16 mouse cellular contexts compared by ENCODE assay signal in genomic region chr17:30136684-30137083, GRCm38 (mm10).
DNase-seq lines count a peak whose midpoint lies in the region; ATAC-seq and TF ChIP-seq lines count a peak whose summit lies in the region.
"Had no signal": no experiment of that assay in that cellular context is flagged by ENCODE, and none has a peak within 500 bp of the region (broad histone marks: within the 10 kb centered on the region; RNA-seq: fewer than 3 reads in every experiment).

No protein-coding gene starts in this region.

- TF ChIP-seq EP300 in liver, postnatal 0 days (IDR thresholded peaks at IDR 0.05; ENCODE audit: low read depth), result no peak
- no peak for TF ChIP-seq EP300 in stomach, postnatal 0 days (optimal IDR thresholded peaks at IDR 0.05)

- H3K4me3 ChIP-seq in liver, adult 2 months (ENCODE audit: insufficient read depth, low read depth, low read length), result peak overlapping the region; percentile 40; the same call in 1 of the 2 replicates
- H3K4me3 ChIP-seq in kidney, embryonic 16.5 days (ENCODE audit: low read length), result no peak overlapping the region
- no peak overlapping the region for H3K4me3 ChIP-seq in liver, postnatal 0 days (ENCODE audit: low read depth, low read length)
- no peak overlapping the region for H3K4me3 ChIP-seq in stomach, postnatal 0 days (ENCODE audit: low read depth, low read length)
- H3K4me3 ChIP-seq in layer of hippocampus, adult 2 months, result no peak overlapping the region
- H3K4me3 ChIP-seq: embryonic facial prominence, embryonic 13.5 days; forebrain, embryonic 10.5 days had no signal

- H3K9me3 ChIP-seq in kidney, embryonic 16.5 days (ENCODE audit: low read length), result no peaks in the 10 kb centered on the region
- no peaks in the 10 kb centered on the region for H3K9me3 ChIP-seq in liver, postnatal 0 days (ENCODE audit: low read length)
- no peaks in the 10 kb centered on the region for H3K9me3 ChIP-seq in stomach, postnatal 0 days (ENCODE audit: control insufficient read depth, low read length)
- H3K9me3 ChIP-seq: embryonic facial prominence, embryonic 13.5 days; forebrain, embryonic 10.5 days had no signal

- peak overlapping the region; percentile 57 for H3K9ac ChIP-seq in liver, adult 2 months (ENCODE audit: low read depth, low read length)
- H3K9ac ChIP-seq in kidney, embryonic 16.5 days (replicated peaks; ENCODE audit: low read length), result no peak overlapping the region
- H3K9ac ChIP-seq in liver, postnatal 0 days (replicated peaks), result no peak overlapping the region
- H3K9ac ChIP-seq in stomach, postnatal 0 days (ENCODE audit: low read length), result no peak overlapping the region
- H3K9ac ChIP-seq: embryonic facial prominence, embryonic 13.5 days had no signal

- no peaks in the 10 kb centered on the region for H3K27me3 ChIP-seq in liver, adult 2 months (ENCODE audit: control insufficient read depth, insufficient read depth, low read length)
- H3K27me3 ChIP-seq in kidney, embryonic 16.5 days (ENCODE audit: insufficient read depth, low read length), result no peaks in the 10 kb centered on the region
- H3K27me3 ChIP-seq in liver, postnatal 0 days (ENCODE audit: insufficient read depth, low read length), result no peaks in the 10 kb centered on the region
- no peaks in the 10 kb centered on the region for H3K27me3 ChIP-seq in stomach, postnatal 0 days (ENCODE audit: control insufficient read depth, insufficient read depth, low read length)
- H3K27me3 ChIP-seq: embryonic facial prominence, embryonic 13.5 days had no signal

- TF ChIP-seq POLR2A in liver, adult 2 months (IDR thresholded peaks at IDR 0.05; ENCODE audit: extremely low read depth, insufficient read depth, low read length), result no peak

- DNase-seq in liver, adult 2 months (ENCODE audit: extremely low read depth, low read depth, low spot score), result peak; percentile 96
- DNase-seq in liver, result no peak
- no peak for DNase-seq in liver, postnatal 0 days
- DNase-seq in stomach, postnatal 0 days (ENCODE audit: low spot score), result no peak
- no peak for DNase-seq in urinary bladder, adult 2 months (ENCODE audit: low spot score)
- no peak for DNase-seq in layer of hippocampus, adult 2 months (ENCODE audit: low spot score in 2 of 2)
- DNase-seq: adrenal gland, postnatal 36 days; heart, adult 18-20 months; heart, postnatal 36 days; thymus, adult 18-20 months had no signal

- H3K79me2 ChIP-seq in liver, adult 2 months (ENCODE audit: control insufficient read depth, insufficient read depth, low read length), result peaks cover 14% of the 10 kb centered on the region; the same call in 1 of the 2 replicates

- peak overlapping the region; percentile 96 for H3K27ac ChIP-seq in liver, adult 2 months (replicated peaks; ENCODE audit: insufficient read depth, low read depth, low read length)
- H3K27ac ChIP-seq in kidney, embryonic 16.5 days (ENCODE audit: low read length), result no peak overlapping the region
- 0 out of 2 replicates have a peak overlapping the region, but pooled peaks have one; percentile 44 for H3K27ac ChIP-seq in liver, postnatal 0 days (ENCODE audit: low read depth)
- H3K27ac ChIP-seq in stomach, postnatal 0 days (replicated peaks), result no peak overlapping the region
- no peak overlapping the region for H3K27ac ChIP-seq in layer of hippocampus, adult 2 months
- H3K27ac ChIP-seq: embryonic facial prominence, embryonic 13.5 days; forebrain, embryonic 10.5 days had no signal

- peaks cover 37% of the 10 kb centered on the region for H3K4me1 ChIP-seq in liver, adult 2 months (ENCODE audit: control insufficient read depth, insufficient read depth, low read length)
- H3K4me1 ChIP-seq in kidney, embryonic 16.5 days (ENCODE audit: insufficient read depth, low read length), result peaks cover 41% of the 10 kb centered on the region
- peaks cover 9% of the 10 kb centered on the region for H3K4me1 ChIP-seq in liver, postnatal 0 days (ENCODE audit: insufficient read depth)
- H3K4me1 ChIP-seq in stomach, postnatal 0 days (replicated peaks; ENCODE audit: control insufficient read depth, insufficient read depth), result no peaks in the 10 kb centered on the region

- WGBS in liver, adult 2 months, result 9% methylated on average over 5 of the region's 5 CpGs
- 82% methylated on average over 5 of the region's 5 CpGs for WGBS in kidney, embryonic 16.5 days
- WGBS in liver, postnatal 0 days (ENCODE audit: insufficient replicate concordance), result 48% methylated on average over 5 of the region's 5 CpGs
- WGBS in stomach, postnatal 0 days, result 60% methylated on average over 5 of the region's 5 CpGs

- 0 out of 2 replicates have a peak, but pooled peaks have one; percentile 23 for ATAC-seq in kidney, embryonic 16.5 days (ENCODE audit: low FRiP score, low TSS enrichment)
- ATAC-seq in liver, postnatal 0 days, result peak; percentile 73
- ATAC-seq in stomach, postnatal 0 days (ENCODE audit: low FRiP score, low TSS enrichment), result peak; percentile 58; the same call in 1 of the 2 replicates
- ATAC-seq: CD4-positive, CD25-positive, alpha-beta regulatory T cell, adult 4 months; inflammation-experienced regulatory T-cells, adult 6 months had no signal

- no peak overlapping the region for H3K4me2 ChIP-seq in kidney, embryonic 16.5 days (replicated peaks; ENCODE audit: low read depth, low read length)
- peak overlapping the region; percentile 15; the same call in 1 of the 2 replicates for H3K4me2 ChIP-seq in liver, postnatal 0 days (ENCODE audit: low read depth, low read length)
- H3K4me2 ChIP-seq in stomach, postnatal 0 days (replicated peaks; ENCODE audit: low read depth), result no peak overlapping the region
- H3K4me2 ChIP-seq: embryonic facial prominence, embryonic 13.5 days; midbrain, embryonic 11.5 days had no signal

- TF ChIP-seq CTCF in liver, adult 2 months (IDR thresholded peaks at IDR 0.05; ENCODE audit: low read depth, low read length), result no peak
- no peak for TF ChIP-seq CTCF in liver, postnatal 0 days (IDR thresholded peaks at IDR 0.05; ENCODE audit: low read depth)
- no peak for TF ChIP-seq CTCF in stomach, postnatal 0 days (IDR thresholded peaks at IDR 0.05; ENCODE audit: low read depth)
- no peak for TF ChIP-seq CTCF in layer of hippocampus, adult 2 months (conservative IDR thresholded peaks at IDR 0.05)

- H3K36me3 ChIP-seq in liver, adult 2 months (ENCODE audit: control insufficient read depth, insufficient read depth, low read length), result no peaks in the 10 kb centered on the region
- H3K36me3 ChIP-seq in kidney, embryonic 16.5 days (ENCODE audit: insufficient read depth, low read length), result 0 out of 2 replicates have a peak, but pooled peaks cover 12% of the 10 kb centered on the region
- peaks cover 7% of the 10 kb centered on the region; the same call in 1 of the 2 replicates for H3K36me3 ChIP-seq in liver, postnatal 0 days (replicated peaks; ENCODE audit: insufficient read depth, low read length)
- no peaks in the 10 kb centered on the region for H3K36me3 ChIP-seq in stomach, postnatal 0 days (ENCODE audit: control insufficient read depth, insufficient read depth, low read length)

Comparison
In these comparisons a context has a peak if more than half of its experiments do, and no peak if none do; other contexts are left out.
1. H3K27ac ChIP-seq: peak in liver, adult 2 months (single experiment) and liver, postnatal 0 days (single experiment); none in kidney, embryonic 16.5 days (single experiment), stomach, postnatal 0 days (single experiment) and layer of hippocampus, adult 2 months (single experiment).
2. ATAC-seq: peak in every context shown above with its lines; median percentile 73 in liver, postnatal 0 days; 58 in stomach, postnatal 0 days; 23 in kidney, embryonic 16.5 days.